Mouse (Mus musculus) kidney, embryonic 15.5 days (tissue): Measurements from ENCODE around the gene Sprr2e. TPM values are rescaled to one million over a fixed set of nuclear protein-coding genes. Genes with fewer than 3 reads are reported as not detected.

Experiments used
- polyA plus RNA-seq: library from polyadenylated mRNA; unstranded; fragments of >200 nt; fragmentation: Nextera tagmentation; extraction: Ambion mirVana; gene quantifications from 2 replicates; pipeline ENCODE4 v1.2.1, GENCODE M21; 2015

Sprr2e gene
- polyA plus RNA-seq, 1 experiment from 2014 or later = not detected

Other genes starting within 250 kb of the Sprr2e start
- gene Prr9, start 228.2 kb upstream of the Sprr2e start, polyA plus RNA-seq = not detected in 2 replicates
- not detected in 2 replicates for gene Lelp1, start 209.4 kb upstream of the Sprr2e start, polyA plus RNA-seq
- gene Sprr2a1, start 136.3 kb upstream of the Sprr2e start, polyA plus RNA-seq = not detected in 2 replicates
- gene Sprr2a2, start 136.2 kb upstream of the Sprr2e start, polyA plus RNA-seq = 2.6 and 6.3 TPM in 2 replicates
- 1.0 TPM in 1 of 2 replicates, not detected in the other for gene Sprr2a3, start 66.7 kb upstream of the Sprr2e start, polyA plus RNA-seq
- gene Sprr2b, start 35.5 kb upstream of the Sprr2e start, polyA plus RNA-seq = not detected in 2 replicates
- gene Sprr2d, start 13.0 kb upstream of the Sprr2e start, polyA plus RNA-seq = not detected in 2 replicates
- 13.1 and 30.3 TPM in 2 replicates for gene Sprr2f, start 13.0 kb downstream of the Sprr2e start, polyA plus RNA-seq
- not detected in 2 replicates for gene Sprr2h, start 33.5 kb downstream of the Sprr2e start, polyA plus RNA-seq
- gene Sprr2i, start 55.8 kb downstream of the Sprr2e start, polyA plus RNA-seq = not detected in 2 replicates
- not detected in 2 replicates for gene Sprr2j-ps, start 65.9 kb downstream of the Sprr2e start, polyA plus RNA-seq
- 7.8 and 12.5 TPM in 2 replicates for gene Gm9774, start 77.3 kb downstream of the Sprr2e start, polyA plus RNA-seq
- not detected in 2 replicates for gene Sprr2k, start 80.4 kb downstream of the Sprr2e start, polyA plus RNA-seq
- gene Sprr1b, start 86.6 kb downstream of the Sprr2e start, polyA plus RNA-seq = 0.41 and 0.83 TPM in 2 replicates
- gene Sprr3, start 106.6 kb downstream of the Sprr2e start, polyA plus RNA-seq = 0.18 TPM in 1 of 2 replicates, not detected in the other
- 15.2 and 17.5 TPM in 2 replicates for gene Sprr1a, start 133.8 kb downstream of the Sprr2e start, polyA plus RNA-seq
- not detected in 2 replicates for gene Sprr4, start 148.3 kb downstream of the Sprr2e start, polyA plus RNA-seq
- gene 2310046K23Rik, start 182.4 kb downstream of the Sprr2e start, polyA plus RNA-seq = not detected in 2 replicates
- gene Ivl, start 221.6 kb downstream of the Sprr2e start, polyA plus RNA-seq = 0.22 and 0.61 TPM in 2 replicates
- not detected in 2 replicates for gene Smcp, start 236.9 kb downstream of the Sprr2e start, polyA plus RNA-seq